Mouse (Mus musculus): ENCODE results near the gene Ift88. TPM values are rescaled to one million over a fixed set of nuclear protein-coding genes. Genes with fewer than 3 reads are reported as not detected.

Gene Ift88
- total RNA-seq, 2 experiments from 2014 or later: 16.9 to 17.7 TPM

DNA sequence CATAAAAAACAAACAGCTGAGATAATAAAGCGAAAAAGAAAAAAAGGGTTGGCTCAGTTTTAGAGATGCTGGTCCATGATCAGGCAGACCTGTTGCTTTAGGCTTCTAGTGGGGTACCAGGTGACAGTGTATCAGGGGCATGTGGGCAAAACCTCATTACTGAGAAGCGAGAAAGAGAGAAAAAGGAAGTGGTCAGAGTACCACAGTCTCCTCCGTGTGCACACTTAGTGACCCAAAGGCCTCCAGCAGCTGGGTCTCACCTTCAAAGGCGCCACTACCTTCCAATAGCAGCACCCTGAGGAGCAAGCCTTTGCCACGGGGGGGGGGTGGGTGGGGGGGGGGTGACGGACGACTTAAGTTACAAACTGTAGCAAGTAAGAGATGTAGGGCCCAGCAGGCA lies 103.3 kb downstream of the Ift88 start:
- intact Hi-C loops (cut with DNase I): loop anchor here (5.0 kb wide), 1 partner anchor 45 kb away; the partner anchor contains the start of gene Eef1akmt1
- DNase-seq (ENCODE audit: low spot score in 2 of 2): no peak

GRCm38 (mm10) chr14:57527598-57527997 lies 103.7 kb downstream of the Ift88 start:
- intact Hi-C loops (cut with DNase I): loop anchor here (5.0 kb wide), 1 partner anchor 45 kb away; the partner anchor contains the start of gene Eef1akmt1

GRCm38 (mm10) chr14:57529086-57529785 lies 105.4 kb downstream of the Ift88 start:
- intact Hi-C loops (cut with DNase I): loop anchor here (5.0 kb wide), 1 partner anchor 43 kb away; the partner anchor contains the start of gene Eef1akmt1
- peak; percentile 51 to 61 for DNase-seq (ENCODE audit: low spot score in 2 of 2)

More at GRCm38 (mm10) chr14:57527598-57527997, 103.7 kb downstream of the Ift88 start:
- DNase-seq (ENCODE audit: low spot score in 2 of 2): no peak

GRCm38 (mm10) chr14:57529786-57530515 lies 106.1 kb downstream of the Ift88 start:
- intact Hi-C loops (cut with DNase I): loop anchor here (5.0 kb wide), 2 partner anchors 42 to 87 kb away; partner anchors contain the start of gene Eef1akmt1
- DNase-seq (ENCODE audit: low spot score in 2 of 2): no peak

GRCm38 (mm10) chr14:57532577-57532976 lies 108.7 kb downstream of the Ift88 start:
- intact Hi-C loops (cut with DNase I): loop anchor here (5.0 kb wide), 1 partner anchor 85 kb away; no protein-coding TSS in a partner anchor
- DNase-seq (ENCODE audit: low spot score in 2 of 2): no peak

DNA sequence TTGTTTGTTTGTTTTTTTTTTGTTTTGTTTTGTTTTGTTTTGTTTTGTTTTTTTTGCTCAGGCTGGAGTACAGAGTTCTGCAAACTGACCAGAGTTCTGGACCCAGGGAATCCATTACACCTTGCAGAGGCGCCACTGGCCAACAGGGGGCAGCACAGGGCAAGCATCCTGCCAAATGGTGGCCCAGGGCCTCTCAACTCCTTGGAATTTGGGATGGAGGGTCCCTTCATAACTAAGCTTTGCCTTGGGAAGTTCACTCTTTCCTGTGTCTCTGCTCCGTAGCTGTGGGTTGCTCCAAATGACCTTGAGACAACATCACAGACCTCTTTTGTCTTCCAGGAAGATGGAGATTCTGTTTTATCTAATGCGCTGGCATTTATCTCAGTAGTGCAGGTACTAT lies 109.4 kb downstream of the Ift88 start:
- DNase-seq (ENCODE audit: low spot score in 2 of 2): peak in 1 of 2 experiments; percentile 66
- intact Hi-C loops (cut with DNase I): loop anchor here (5.0 kb wide), 1 partner anchor 84 kb away; no protein-coding TSS in a partner anchor

DNA sequence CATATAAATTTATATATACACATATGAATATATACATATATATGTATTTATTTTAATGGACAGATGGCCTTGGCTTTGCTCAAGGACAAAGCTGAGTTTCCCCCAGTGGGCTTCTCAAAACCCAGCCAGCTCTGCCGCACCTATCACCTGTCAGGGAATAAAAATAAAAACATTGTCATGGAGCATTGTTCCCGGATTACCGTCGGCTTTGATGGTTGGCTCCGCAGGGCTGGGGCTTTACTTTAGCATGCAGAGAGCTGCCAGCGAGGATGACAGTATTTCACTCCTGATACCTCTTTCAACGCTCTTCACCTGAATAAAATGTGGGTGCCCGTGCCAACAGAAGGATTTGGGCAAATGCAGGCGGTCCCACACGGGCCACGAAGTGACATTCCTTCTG lies 110.0 kb downstream of the Ift88 start:
- no peak for DNase-seq (ENCODE audit: low spot score in 2 of 2)
- intact Hi-C loops (cut with DNase I): loop anchor here (5.0 kb wide), 1 partner anchor 83 kb away; no protein-coding TSS in a partner anchor

- no peak for DNase-seq (ENCODE audit: low spot score in 2 of 2)
- intact Hi-C loops (cut with DNase I): loop anchor here (5.0 kb wide), 1 partner anchor 83 kb away; no protein-coding TSS in a partner anchor
Measured at GRCm38 (mm10) chr14:57534346-57534745, 110.5 kb downstream of the Ift88 start.

GRCm38 (mm10) chr14:57534961-57535360 lies 111.1 kb downstream of the Ift88 start:
- intact Hi-C loops (cut with DNase I): loop anchor here (5.0 kb wide), 1 partner anchor 82 kb away; no protein-coding TSS in a partner anchor
- DNase-seq (ENCODE audit: low spot score in 2 of 2): peak in 1 of 2 experiments; percentile 59

DNA sequence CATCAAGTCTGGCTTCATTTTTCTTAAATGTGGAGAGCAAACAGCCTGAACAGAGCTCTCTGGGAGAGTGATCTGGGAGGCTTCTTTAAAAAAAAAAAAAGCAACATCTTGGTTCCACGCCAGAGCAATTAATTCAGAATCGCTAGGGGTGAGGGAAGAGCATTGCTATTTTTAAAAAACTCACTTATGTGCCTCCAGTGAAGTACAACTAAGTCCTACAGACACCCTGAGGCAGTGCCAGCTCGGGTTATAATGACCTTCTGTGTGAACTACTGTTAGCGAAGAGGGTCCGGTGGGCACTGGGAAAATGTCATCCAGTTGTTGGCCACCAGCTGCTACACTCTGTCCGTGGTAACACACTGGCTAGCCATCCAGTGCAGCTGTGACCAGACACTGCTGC lies 111.8 kb downstream of the Ift88 start:
- intact Hi-C loops (cut with DNase I): no loop called here
- no peak for DNase-seq (ENCODE audit: low spot score in 2 of 2)

DNA sequence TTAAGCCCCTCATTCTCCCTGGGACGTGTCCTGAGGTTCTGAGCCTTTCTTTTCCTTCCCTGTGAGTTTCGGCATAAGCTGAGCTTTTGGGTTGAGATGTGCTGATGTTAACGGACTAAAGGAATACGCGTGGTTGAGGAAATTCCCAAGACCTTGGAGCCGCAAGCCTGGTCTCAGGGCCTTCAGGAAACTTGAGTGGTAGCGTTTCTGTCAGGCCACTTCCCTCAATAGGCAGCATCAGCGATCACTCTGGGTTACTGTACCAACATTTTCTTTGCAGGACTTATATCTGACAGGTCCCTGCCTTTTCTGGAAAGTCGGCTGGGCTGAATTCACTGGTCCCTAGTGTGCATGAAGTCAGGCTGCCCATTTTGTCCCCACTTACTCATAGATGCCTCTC lies 113.0 kb downstream of the Ift88 start:
- intact Hi-C loops (cut with DNase I): no loop called here
- no peak for DNase-seq (ENCODE audit: low spot score in 2 of 2)

GRCm38 (mm10) chr14:57537261-57538015 lies 113.6 kb downstream of the Ift88 start:
- intact Hi-C loops (cut with DNase I): no loop called here

GRCm38 (mm10) chr14:57540683-57541082 lies 116.8 kb downstream of the Ift88 start:
- peak in 1 of 2 experiments; percentile 51 for DNase-seq (ENCODE audit: low spot score in 2 of 2)
- intact Hi-C loops (cut with DNase I): no loop called here

More at GRCm38 (mm10) chr14:57537261-57538015, 113.6 kb downstream of the Ift88 start:
- DNase-seq (ENCODE audit: low spot score in 2 of 2): no peak

DNA sequence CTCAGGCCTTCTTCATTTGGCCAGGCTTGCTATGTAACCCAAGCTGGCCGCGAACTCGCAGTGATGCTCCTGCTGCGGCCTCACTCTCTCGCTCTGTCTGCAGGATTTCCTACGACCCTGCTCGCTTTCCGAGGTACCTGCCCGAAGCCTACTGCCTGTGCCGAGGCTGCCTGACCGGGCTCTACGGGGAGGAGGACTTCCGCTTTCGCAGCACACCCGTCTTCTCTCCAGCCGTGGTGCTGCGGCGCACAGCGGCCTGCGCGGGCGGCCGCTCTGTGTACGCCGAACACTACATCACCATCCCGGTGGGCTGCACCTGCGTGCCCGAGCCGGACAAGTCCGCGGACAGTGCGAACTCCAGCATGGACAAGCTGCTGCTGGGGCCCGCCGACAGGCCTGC lies 118.4 kb downstream of the Ift88 start:
- no peak for DNase-seq (ENCODE audit: low spot score in 2 of 2)
- intact Hi-C loops (cut with DNase I): no loop called here

DNA sequence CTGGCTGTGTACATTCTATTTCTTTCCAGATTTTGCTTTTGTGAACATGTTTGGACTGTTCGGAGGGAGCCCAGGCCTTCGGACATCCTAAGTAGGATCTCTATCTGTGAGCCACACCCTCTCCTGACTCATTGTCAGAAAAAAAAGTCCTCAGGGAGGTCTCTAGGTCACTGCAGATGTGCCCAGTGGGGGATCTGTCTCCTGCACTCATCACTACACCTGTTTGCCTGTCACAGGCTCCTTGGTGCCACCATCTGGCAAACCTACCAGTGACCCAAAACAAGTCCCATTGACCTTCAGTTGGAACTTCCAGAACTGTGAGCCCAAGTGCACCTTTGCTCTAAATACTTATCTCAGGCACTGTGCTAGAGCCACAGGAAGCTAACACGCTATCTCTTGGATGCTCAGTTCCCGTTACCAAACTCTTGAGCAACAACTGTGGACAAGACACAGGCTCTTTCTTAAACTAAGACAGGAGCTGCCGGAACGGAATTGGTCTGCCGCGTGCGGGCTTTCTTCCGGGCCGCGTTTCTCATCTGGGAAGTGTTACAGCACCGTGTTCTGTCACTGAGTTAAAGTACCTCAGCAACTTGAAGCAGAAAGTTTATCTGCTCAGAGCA lies 119.7 kb downstream of the Ift88 start:
- intact Hi-C loops (cut with DNase I): no loop called here
- DNase-seq (ENCODE audit: low spot score in 2 of 2): no peak

- DNase-seq (ENCODE audit: low spot score in 2 of 2): no peak
- intact Hi-C loops (cut with DNase I): no loop called here
Measured at GRCm38 (mm10) chr14:57545526-57545925, 121.7 kb downstream of the Ift88 start.

DNA sequence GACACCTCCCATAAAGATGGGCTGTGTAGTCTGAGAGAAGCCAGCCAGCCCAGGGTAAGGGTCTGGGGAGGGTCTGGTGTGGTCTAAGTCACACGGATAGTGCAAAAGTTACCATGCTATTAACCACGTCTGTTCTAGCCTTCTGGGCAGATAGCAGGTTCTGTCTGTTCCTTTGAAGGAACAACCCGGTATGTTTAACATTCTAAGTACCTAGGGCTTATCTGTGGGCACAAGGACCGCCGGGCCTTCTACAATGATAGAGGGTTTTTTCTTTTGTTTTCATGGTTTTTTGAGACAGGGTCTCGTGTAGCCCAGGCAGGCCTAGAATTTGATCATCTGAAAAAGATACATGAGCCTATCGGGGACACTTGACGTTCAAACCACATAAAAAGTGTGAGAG lies 122.3 kb downstream of the Ift88 start:
- no peak for DNase-seq (ENCODE audit: low spot score in 2 of 2)
- intact Hi-C loops (cut with DNase I): no loop called here

GRCm38 (mm10) chr14:57546557-57547021 lies 122.7 kb downstream of the Ift88 start:
- no peak for DNase-seq (ENCODE audit: low spot score in 2 of 2)

GRCm38 (mm10) chr14:57547062-57547461 lies 123.2 kb downstream of the Ift88 start:
- intact Hi-C loops (cut with DNase I): no loop called here
- DNase-seq (ENCODE audit: low spot score in 2 of 2): no peak

More at GRCm38 (mm10) chr14:57546557-57547021, 122.7 kb downstream of the Ift88 start:
- intact Hi-C loops (cut with DNase I): no loop called here
